Mouse (Mus musculus): ENCODE measurements around the gene Akt2.

The Akt2 gene

DNA sequence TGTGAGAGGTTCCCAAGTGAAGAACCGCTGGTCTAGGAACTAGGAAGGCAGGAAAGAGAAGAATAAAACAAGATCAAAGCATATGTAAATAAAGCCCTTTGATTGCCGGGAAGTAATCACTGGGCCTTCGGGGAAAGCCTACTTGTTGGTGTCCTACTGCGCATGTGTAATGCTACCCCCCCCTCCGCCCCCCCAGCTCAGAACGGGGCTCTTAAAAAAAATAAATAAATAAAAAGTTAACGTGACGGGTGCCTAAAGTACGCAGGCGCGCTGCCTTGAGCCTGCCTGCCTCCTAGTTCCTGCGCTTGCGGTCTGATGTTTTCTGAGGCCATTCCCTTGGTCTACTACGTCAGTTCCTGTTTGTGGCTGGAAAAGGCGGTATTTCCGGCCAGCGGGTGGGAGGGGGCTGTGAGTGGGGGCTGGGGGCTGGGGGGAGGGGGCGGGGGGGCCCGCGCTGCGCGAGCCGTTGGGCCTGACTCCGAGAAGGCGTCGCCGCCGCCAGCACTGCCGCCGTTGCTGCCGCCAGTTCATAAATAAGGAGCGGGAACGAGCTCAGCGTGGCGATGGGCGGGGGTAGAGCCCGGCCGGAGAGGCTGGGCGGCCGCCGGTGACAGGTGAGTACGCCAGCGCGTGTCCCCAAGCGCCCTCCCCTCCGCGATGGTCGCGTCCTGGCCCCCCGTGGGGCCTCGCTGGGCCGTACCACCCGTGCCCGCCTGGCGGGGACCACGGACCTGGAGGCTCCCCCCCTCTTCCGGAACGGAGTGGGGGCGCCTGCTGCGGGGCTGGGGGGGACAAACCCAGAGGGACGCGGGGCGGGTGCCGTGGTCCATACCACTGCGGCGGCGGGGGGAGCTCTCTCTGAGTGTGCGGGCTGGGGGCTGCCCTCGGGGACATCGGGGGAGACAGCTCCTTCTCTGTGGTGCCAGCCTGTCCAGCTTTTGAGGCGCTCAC, at the start of gene Akt2:
TSS of gene Akt2 (plus strand) at position 287 of the 951 bp plus-strand sequence.
- peak; percentile 95 for DNase-seq

GRCm38 (mm10) chr7:27541922-27542321, 49.4 kb upstream of the Akt2 start:
- DNase-seq: no peak

- peak; percentile 93 for DNase-seq
These were observed 48.8 kb upstream of the Akt2 start for GRCm38 (mm10) chr7:27542392-27543033.

DNA sequence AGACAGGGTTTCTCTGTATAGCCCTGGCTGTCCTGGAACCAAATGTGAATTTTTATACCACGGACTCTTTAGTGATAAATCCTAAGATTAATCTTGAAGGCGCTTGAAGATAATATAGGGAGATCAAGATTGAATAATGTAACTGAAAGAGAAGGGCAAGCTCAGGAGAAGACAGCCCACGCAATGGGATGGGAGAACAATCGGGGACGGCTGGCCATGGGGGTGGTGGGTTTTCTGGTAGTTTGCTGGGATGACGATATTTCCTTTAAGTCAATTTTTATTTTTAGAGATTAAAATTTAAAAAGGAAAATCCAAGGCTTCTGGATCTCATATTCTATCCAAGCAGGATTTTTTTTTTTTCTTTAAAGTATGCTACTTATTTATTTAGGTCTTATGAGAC, 48.3 kb upstream of the Akt2 start:
- DNase-seq: no peak

- no peak for DNase-seq
These were observed 47.5 kb upstream of the Akt2 start for GRCm38 (mm10) chr7:27543851-27544250.

DNA sequence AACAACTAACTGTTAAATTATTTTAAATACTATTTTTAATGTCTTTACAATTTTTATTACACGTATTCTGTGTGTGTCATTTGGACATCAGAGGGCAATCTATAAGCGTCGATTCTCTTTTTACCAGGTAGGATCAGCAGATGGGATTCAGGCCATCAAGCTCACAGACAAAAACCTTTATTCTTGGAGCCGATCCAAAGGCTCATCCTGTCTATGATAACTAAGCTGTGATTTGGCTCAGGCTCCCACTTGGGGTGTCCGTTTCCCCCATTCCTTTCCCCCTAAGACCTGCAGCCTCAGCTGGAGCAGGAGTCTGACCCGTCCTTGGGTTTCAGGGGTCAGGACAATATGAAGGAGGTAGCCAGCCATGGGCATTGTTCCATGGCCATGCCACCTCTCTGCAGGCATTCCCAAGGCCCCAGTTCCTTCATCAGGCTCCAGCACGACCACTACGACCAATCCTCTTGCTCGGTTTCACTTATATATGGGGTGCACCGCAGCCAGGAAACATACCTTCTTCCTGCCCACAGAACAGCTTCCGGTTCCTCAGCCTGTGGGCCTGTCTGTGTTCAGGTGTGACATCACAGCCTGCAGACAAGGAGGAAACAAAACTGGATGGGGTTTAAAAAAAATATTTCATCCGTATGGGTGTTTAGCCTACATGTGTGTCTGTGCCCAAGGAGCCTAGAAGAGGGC, 46.5 kb upstream of the Akt2 start:
- no peak for DNase-seq

- DNase-seq: no peak
These were observed 41.8 kb upstream of the Akt2 start for GRCm38 (mm10) chr7:27549597-27549996.

DNA sequence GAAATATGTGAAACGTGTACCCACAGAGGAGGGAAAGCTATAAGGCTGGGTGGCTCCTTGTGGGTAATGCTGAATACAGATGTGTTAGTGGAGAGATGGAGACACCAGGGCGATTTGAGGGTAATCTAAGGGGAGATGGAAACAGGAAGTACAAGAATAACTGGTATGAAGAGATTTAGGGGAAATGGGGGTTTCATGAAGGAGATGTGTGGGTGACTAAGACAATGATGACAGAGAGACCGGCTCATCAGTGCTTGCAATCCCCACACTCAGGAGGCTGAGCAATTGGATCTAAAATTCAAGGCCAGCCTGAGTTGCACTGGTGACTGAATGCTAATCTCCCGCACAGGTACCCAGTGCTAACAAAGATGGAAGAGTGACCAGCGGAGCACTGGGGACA, 39.3 kb upstream of the Akt2 start:
- no peak for DNase-seq

DNA sequence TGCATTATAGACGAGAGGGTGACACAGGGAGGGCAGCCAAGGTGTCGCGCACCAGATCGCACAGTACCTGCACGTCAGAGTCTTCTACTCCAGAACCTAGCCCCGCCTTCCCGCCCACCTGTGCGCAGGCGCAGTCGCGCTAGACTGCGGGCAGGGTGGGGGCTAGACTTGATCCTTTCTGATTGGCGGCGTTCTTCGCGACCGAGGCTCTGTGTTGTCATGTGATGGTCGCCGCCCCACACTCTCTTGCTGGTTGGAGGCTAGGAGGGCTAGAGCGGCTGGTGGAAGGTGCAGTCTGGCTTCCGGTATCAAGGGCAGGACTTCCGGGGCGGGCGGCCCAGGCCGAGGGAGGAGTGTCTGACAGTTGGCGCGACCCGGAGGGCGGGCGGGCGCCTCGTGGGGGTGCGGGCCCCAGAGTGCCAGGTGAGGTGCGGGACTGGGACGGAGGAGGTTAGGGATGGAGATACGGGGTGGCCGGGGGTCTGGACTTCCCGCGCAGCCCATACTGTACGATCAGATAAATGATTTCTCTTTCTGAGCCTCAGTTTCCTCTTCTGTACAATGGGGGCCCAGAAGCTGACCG, 38.3 kb upstream of the Akt2 start, which contains the start of the genes Pld3 and 2310022A10Rik:
TSS of gene Pld3 (minus strand) at position 288 of the 583 bp plus-strand sequence.
TSS of gene 2310022A10Rik (plus strand) at position 303 of the 583 bp plus-strand sequence.
- DNase-seq: peak; percentile 98

GRCm38 (mm10) chr7:27560291-27560887, 31.0 kb upstream of the Akt2 start:
- DNase-seq: peak; percentile 27

DNA sequence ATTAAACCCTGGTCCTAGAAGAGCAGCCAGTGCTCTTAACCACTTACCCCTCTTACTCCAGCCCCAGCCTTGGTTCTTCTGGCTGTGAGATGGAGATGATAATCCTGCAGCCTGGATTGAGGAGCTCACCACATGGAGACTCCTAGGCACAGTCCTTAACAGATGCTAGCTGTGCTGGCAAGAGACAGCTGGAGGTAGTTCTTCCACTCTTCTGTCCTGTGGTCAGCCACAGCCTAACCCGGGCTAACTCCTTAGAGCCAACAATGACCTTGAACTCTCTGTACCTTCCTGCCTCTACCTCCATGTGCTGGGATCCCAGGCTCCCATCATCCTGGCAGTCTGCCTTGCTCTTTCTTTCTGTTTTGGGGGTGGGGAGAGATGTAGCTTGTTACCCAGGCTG, 30.4 kb upstream of the Akt2 start:
- no peak for DNase-seq

DNA sequence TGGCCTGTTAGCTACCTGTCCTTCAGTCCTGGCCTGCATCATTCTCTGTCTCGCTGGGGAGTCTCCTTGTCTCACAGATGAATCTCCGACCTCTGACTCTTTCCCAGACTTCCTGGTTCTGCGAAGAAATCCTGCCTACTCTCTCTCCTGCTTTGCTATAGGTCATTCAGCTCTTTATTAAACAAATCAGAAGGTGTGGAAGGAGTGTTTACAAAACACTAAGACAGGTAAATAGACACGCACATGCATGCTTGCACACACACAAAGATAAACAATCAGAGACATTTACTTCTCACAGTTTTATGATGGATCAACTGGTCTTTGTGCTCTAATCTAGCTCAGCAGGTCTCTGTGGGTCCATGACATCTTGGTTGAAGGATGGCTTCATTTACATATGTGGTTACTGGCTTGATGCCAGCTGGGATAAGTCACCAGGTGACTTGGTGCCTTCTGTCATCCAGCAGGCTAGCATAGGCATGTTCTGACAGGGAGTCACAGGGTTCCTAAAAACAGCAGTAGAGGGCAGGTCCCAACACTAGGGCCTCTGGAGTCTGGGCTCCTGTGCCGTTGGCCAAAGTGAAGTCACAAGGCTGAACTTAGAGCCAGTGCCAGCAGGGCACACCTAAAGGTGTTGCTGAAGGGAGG, 21.6 kb upstream of the Akt2 start:
- no peak for DNase-seq

DNA sequence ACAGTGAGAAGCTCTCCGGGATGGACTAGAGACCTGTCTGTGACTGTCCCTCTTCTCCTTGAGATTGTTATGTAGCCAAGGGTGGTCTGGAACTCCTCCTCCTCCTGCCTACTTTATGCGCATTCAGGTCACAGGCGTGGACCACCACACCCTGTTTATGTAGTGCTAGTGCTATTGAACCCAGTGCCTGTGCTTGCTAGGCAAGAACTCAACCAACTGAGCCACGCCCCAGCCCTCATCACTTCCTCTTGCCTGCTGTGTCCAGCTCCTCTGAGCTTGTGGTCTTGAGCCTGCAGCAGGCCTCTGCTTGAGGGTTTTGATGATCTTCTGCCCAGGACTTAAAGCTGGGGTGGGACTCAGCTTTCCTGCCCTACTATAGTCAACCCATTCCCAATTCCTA, 19.2 kb upstream of the Akt2 start:
- no peak for DNase-seq

GRCm38 (mm10) chr7:27574124-27574880, 17.1 kb upstream of the Akt2 start:
- DNase-seq: no peak

GRCm38 (mm10) chr7:27576914-27577313, 14.4 kb upstream of the Akt2 start:
- DNase-seq: peak; percentile 59

DNA sequence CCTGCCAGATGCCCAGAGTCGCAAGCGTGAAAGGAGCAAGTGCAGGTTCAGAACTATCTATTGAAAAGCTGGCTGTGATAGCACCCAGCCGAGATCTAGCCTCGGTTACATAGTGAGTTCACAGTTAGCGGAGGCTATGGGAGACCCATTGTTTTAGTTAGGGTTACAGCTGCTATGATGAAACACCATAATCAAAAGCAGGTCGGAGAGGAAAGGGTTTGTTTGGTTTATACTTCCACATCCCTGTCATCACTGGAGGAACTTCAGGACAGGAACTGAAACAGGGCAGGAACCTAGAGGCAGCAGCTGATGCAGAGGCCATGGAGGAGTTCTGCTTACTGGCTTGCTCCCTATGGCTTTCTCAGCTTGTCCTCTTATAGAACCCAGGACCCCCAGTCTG, 13.8 kb upstream of the Akt2 start:
- no peak for DNase-seq

GRCm38 (mm10) chr7:27578465-27578864, 12.9 kb upstream of the Akt2 start:
- DNase-seq: no peak

GRCm38 (mm10) chr7:27580380-27581174, 10.8 kb upstream of the Akt2 start:
- DNase-seq: no peak

- no peak for DNase-seq
These were observed 4.5 kb upstream of the Akt2 start for GRCm38 (mm10) chr7:27586861-27587260.

- no peak for DNase-seq
These were observed 3.6 kb upstream of the Akt2 start for GRCm38 (mm10) chr7:27587741-27588140.
